Mouse (Mus musculus): ENCODE measurements around the gene Yeats4. TPM values are rescaled to one million over a fixed set of nuclear protein-coding genes. Genes with fewer than 3 reads are reported as not detected.

Yeats4 gene
- polyA plus RNA-seq (2014; fragmentation: Illumina TruSeq; extraction: RNeasy Lipid Tissue Mini Kit (QIAGEN cat#74804); ENCODE audit: low replicate concordance): 50.8 TPM

GRCm38 (mm10) chr10:117224102-117224990 lies at the start of gene Yeats4:
TSS of gene Yeats4 (minus strand) at chr10:117224507.

GRCm38 (mm10) chr10:117238603-117239002 lies 14.3 kb upstream of the Yeats4 start, which contains the start of gene 9530003J23Rik:
TSS of gene 9530003J23Rik (minus strand) at chr10:117238703.

Other genes with a start within 250 kb of the Yeats4 start
- gene Best3, start 238.2 kb downstream of the Yeats4 start, polyA plus RNA-seq (2014; fragmentation: Illumina TruSeq; extraction: RNeasy Lipid Tissue Mini Kit (QIAGEN cat#74804); ENCODE audit: low replicate concordance): not detected
- gene Lrrc10, start 179.2 kb downstream of the Yeats4 start, polyA plus RNA-seq (2014; fragmentation: Illumina TruSeq; extraction: RNeasy Lipid Tissue Mini Kit (QIAGEN cat#74804); ENCODE audit: low replicate concordance): not detected
- gene Cct2, start 160.7 kb downstream of the Yeats4 start, polyA plus RNA-seq (2014; fragmentation: Illumina TruSeq; extraction: RNeasy Lipid Tissue Mini Kit (QIAGEN cat#74804); ENCODE audit: low replicate concordance): 130 TPM
- gene Frs2, start 76.0 kb downstream of the Yeats4 start, polyA plus RNA-seq (2014; fragmentation: Illumina TruSeq; extraction: RNeasy Lipid Tissue Mini Kit (QIAGEN cat#74804); ENCODE audit: low replicate concordance): 32.6 TPM
- gene 9530003J23Rik, start 14.2 kb upstream of the Yeats4 start, polyA plus RNA-seq (2014; fragmentation: Illumina TruSeq; extraction: RNeasy Lipid Tissue Mini Kit (QIAGEN cat#74804); ENCODE audit: low replicate concordance): not detected
- gene Lyz2, start 57.8 kb upstream of the Yeats4 start, polyA plus RNA-seq (2014; fragmentation: Illumina TruSeq; extraction: RNeasy Lipid Tissue Mini Kit (QIAGEN cat#74804); ENCODE audit: low replicate concordance): 78.5 TPM
- 2,914 TPM for gene Lyz1, start 68.4 kb upstream of the Yeats4 start, polyA plus RNA-seq (2014; fragmentation: Illumina TruSeq; extraction: RNeasy Lipid Tissue Mini Kit (QIAGEN cat#74804); ENCODE audit: low replicate concordance)
- 88.1 TPM for gene Cpsf6, start 155.5 kb upstream of the Yeats4 start, polyA plus RNA-seq (2014; fragmentation: Illumina TruSeq; extraction: RNeasy Lipid Tissue Mini Kit (QIAGEN cat#74804); ENCODE audit: low replicate concordance)

Measured in small intestine, adult 10 weeks (tissue).